Mouse (Mus musculus) hindbrain, embryonic 16.5 days (tissue): ENCODE data around the gene Ddx55. TPM values are rescaled to one million over a fixed set of nuclear protein-coding genes. Genes with fewer than 3 reads are reported as not detected.

Experiments used
- ATAC-seq: fragments of 200-750 bp; cut with Nextera tagmentation; 2 replicates; pipeline ENCODE4 v1.8.0; 2017; ENCODE audit warnings: moderate TSS enrichment, moderate library complexity
- H3K27ac ChIP-seq: fragments of 300-500 bp; sonication (generic); 2 replicates; pipeline ENCODE4 v1.5.1; 2014; ENCODE audit warnings: low read depth, mild to moderate bottlenecking, control low read depth, low read length, moderate library complexity
- H3K27me3 ChIP-seq: fragments of 300-500 bp; sonication (generic); replicated peaks from 2 replicates; pipeline ENCODE4 v1.6.1; 2014; ENCODE audit warnings: low read length; ENCODE audit not compliant: control insufficient read depth, insufficient read depth
- H3K36me3 ChIP-seq: fragments of 300-500 bp; sonication (generic); 2 replicates; pipeline ENCODE4 v1.6.1; 2014; ENCODE audit warnings: mild to moderate bottlenecking, low read length, moderate library complexity, mixed read lengths; ENCODE audit not compliant: control insufficient read depth, insufficient read depth
- H3K4me1 ChIP-seq: fragments of 300-500 bp; sonication (generic); 2 replicates; pipeline ENCODE4 v1.6.1; 2014; ENCODE audit warnings: low read depth, low read length; ENCODE audit not compliant: control insufficient read depth, insufficient read depth
- H3K4me2 ChIP-seq: fragments of 300-500 bp; sonication (generic); 2 replicates; pipeline ENCODE4 v1.6.1; 2014; ENCODE audit warnings: mild to moderate bottlenecking, low read length, control low read depth, moderate library complexity
- H3K4me3 ChIP-seq: fragments of 300-500 bp; sonication (generic); 2 replicates; pipeline ENCODE4 v1.5.1; 2014; ENCODE audit warnings: mild to moderate bottlenecking, low read length, control low read depth, moderate library complexity
- H3K9ac ChIP-seq: fragments of 300-500 bp; sonication (generic); 2 replicates; pipeline ENCODE4 v1.6.1; 2014; ENCODE audit warnings: low read depth, mild to moderate bottlenecking, control low read depth, low read length, moderate library complexity
- H3K9me3 ChIP-seq: fragments of 300-500 bp; sonication (generic); 2 replicates; pipeline ENCODE4 v1.6.1; 2014; ENCODE audit warnings: mild to moderate bottlenecking, low read length, moderate library complexity; ENCODE audit not compliant: control insufficient read depth
- WGBS: fragments of 180-500 bp; shearing (Covaris S2); extraction: QIAGEN DNeasy Blood & Tissue Kit; methylation state at CpG from one replicate; pipeline ENCODE4 v1.1.7; 2014; 5-methylcytosine and 5-hydroxymethylcytosine counted together
- polyA plus RNA-seq: library from polyadenylated mRNA; unstranded; fragments of >200 nt; fragmentation: Nextera tagmentation; extraction: Ambion mirVana; gene quantifications from 2 replicates; pipeline ENCODE4 v1.2.1, GENCODE M21; 2015

Gene Ddx55
- polyA plus RNA-seq, 1 experiment from 2014 or later: 25.1 TPM

DNA sequence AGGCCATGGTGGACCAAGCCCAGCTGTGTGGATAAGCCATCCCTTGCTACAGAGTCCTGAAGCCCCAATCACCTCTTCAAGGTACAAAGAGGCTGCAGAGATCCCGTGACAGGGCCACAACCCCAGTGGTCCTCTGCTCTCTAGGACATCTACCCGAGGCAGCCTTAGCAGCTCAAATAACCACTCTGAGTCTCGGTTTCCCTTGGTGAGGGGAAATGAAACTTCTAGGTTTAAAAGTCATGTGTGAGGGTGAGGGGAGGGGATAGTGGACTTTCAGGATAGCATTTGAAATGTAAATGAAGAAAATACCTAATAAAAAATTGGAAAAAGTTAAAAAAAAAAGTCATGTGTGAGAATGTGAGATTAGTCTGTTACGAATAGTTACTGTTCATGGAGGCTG, 31.1 kb upstream of the Ddx55 start:
- Histone ChIP-seq H3K9ac (no peak overlapping the region), H3K27ac (no peak overlapping the region), H3K4me1 (no peaks in the 10 kb centered on the region), H3K27me3 (no peaks in the 10 kb centered on the region), H3K4me3 (no peak overlapping the region), H3K9me3 (no peaks in the 10 kb centered on the region), H3K36me3 (0 out of 2 replicates have a peak, but pooled peaks cover 6% of the 10 kb centered on the region), H3K4me2 (no peak overlapping the region)
- no peak for ATAC-seq
- WGBS: 89% methylated on average over 4 of the region's 4 CpGs

DNA sequence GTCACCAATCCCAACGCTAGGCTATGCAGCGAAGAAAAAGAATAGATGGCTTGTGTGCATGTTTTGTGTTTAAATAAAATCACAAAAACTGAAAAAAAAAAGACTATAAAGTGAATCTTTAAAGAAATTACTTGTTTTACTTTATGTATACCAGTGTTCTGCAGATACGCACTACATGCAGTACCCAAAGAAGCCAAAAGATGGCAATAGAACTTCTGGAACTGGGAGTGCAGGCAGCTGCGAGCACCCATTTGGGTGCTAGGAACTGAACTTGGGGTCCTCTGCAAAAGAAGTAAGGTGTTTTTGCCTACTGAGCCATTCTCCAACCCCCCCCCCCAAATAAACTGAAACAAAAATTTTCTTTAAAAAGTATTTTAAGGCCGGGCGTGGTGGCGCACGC, 29.6 kb upstream of the Ddx55 start:
- H3K9ac ChIP-seq: no peak overlapping the region
- no peak overlapping the region for H3K27ac ChIP-seq
- WGBS: 95% methylated on average over 8 of the region's 8 CpGs
- no peak overlapping the region for H3K4me3 ChIP-seq
- H3K9me3 ChIP-seq: no peaks in the 10 kb centered on the region
- no peak overlapping the region for H3K4me2 ChIP-seq
- H3K4me1 ChIP-seq: no peaks in the 10 kb centered on the region
- no peaks in the 10 kb centered on the region for H3K27me3 ChIP-seq
- ATAC-seq: no peak
- 0 out of 2 replicates have a peak, but pooled peaks cover 6% of the 10 kb centered on the region for H3K36me3 ChIP-seq

DNA sequence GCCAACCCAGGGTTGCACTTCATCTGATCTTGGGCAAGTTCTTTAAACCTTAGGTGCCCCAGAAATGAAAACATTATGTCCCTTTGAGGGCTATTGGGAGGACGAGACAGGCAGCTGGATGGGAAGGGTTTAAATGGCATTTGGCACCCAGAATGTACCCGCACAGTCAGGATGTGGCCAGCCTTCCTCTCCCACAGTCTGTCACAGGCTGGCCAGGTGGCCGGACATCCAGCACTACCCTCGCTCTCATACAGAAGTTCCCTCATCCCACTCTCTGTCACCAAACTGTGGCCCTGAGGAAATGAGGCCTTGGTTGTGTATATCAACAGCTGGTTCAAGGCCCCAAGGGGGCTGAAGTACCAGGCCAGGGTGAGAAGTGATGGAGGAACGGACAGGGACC, 27.7 kb upstream of the Ddx55 start:
- Histone ChIP-seq H3K4me2 (no peak overlapping the region), H3K4me1 (peaks cover 18% of the 10 kb centered on the region), H3K9ac (no peak overlapping the region), H3K4me3 (no peak overlapping the region), H3K27ac (no peak overlapping the region), H3K27me3 (no peaks in the 10 kb centered on the region), H3K36me3 (0 out of 2 replicates have a peak, but pooled peaks cover 6% of the 10 kb centered on the region), H3K9me3 (no peaks in the 10 kb centered on the region)
- no peak for ATAC-seq
- WGBS: 96% methylated on average over 5 of the region's 5 CpGs

DNA sequence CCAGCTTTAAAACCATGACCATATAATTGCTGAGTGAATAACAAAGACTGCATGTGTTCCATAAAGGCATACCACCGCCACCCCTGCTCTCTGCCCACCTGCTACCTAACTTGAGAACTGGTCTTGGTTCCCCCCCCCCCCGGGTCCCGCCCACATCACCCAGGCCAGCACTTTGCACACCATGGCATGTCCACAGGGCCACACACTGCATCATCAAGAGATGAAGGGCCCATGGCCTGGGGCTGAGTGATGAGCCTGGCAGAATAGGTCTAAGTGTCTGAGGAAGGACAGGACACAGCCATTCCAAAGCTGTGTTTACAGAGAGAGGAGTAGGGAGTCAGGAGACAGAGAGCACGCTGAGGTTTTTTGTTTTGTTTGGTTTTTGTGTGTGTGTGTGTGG, 24.3 kb upstream of the Ddx55 start:
- Histone ChIP-seq H3K4me3 (peak overlapping the region; percentile 25; the same call in 1 of the 2 replicates), H3K9ac (peak overlapping the region; percentile 14), H3K27ac (no peak overlapping the region), H3K4me2 (peak overlapping the region; percentile 84), H3K27me3 (no peaks in the 10 kb centered on the region), H3K9me3 (no peaks in the 10 kb centered on the region), H3K36me3 (no peaks in the 10 kb centered on the region), H3K4me1 (peaks cover 24% of the 10 kb centered on the region)
- no peak for ATAC-seq
- 59% methylated on average over 4 of the region's 4 CpGs for WGBS

DNA sequence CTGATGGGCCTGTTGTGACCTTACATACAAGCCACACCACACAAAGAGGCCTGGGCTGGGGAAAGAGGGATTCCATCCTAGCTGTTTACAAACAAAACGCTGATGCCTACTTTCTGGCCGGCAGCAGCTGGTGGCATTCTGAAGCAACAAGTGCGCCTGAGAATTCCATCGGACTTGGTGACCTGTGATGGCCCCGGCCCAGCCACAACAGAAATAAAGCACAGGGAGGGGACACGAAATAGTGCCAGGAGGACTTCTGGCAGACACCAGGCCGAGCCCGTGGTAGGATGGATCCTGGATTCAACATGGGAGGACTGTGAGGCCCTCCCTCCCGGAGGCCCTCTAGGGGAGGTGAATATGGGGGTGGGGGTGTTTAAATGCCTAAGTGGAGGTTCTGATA, 23.9 kb upstream of the Ddx55 start:
- no peak for ATAC-seq

DNA sequence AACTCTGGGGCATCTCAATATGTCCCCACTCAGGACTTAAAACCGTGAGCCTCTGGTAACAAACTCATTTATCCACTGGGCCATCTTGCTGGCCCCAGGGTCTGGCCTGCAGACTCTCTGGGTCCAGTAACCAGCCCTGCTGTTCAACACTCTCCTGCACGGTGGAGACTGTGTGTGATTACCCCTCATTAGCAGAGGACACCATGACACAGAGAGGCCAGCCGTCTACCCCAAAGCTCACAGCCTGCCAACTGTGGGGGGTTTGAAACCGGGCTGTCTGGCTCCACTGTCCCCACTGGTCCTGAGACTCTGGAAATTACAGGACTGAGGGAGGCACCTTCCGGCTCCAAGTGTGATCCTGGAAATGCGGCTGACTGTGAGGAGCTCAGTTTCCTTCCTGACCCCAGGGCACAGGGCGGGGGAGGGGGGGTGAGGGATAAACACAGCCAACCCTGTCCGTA, 23.4 kb upstream of the Ddx55 start:
- Histone ChIP-seq H3K27me3 (no peaks in the 10 kb centered on the region), H3K4me1 (peaks cover 24% of the 10 kb centered on the region), H3K27ac (peak overlapping the region; percentile 23; the same call in 1 of the 2 replicates), H3K4me3 (peak overlapping the region; percentile 25), H3K9me3 (no peaks in the 10 kb centered on the region), H3K9ac (peak overlapping the region; percentile 14), H3K36me3 (no peaks in the 10 kb centered on the region), H3K4me2 (peak overlapping the region; percentile 84)
- 34% methylated on average over 8 of the region's 8 CpGs for WGBS
- no peak for ATAC-seq

More for the DNA sequence above, 23.9 kb upstream of the Ddx55 start:
- peak overlapping the region; percentile 84 for H3K4me2 ChIP-seq
- 29% methylated on average over 9 of the region's 9 CpGs for WGBS
- no peaks in the 10 kb centered on the region for H3K36me3 ChIP-seq
- H3K27ac ChIP-seq: 0 out of 2 replicates have a peak overlapping the region, but pooled peaks have one; percentile 23
- no peaks in the 10 kb centered on the region for H3K27me3 ChIP-seq
- no peaks in the 10 kb centered on the region for H3K9me3 ChIP-seq
- peak overlapping the region; percentile 14 for H3K9ac ChIP-seq
- H3K4me1 ChIP-seq: peaks cover 24% of the 10 kb centered on the region
- peak overlapping the region; percentile 25 for H3K4me3 ChIP-seq

DNA sequence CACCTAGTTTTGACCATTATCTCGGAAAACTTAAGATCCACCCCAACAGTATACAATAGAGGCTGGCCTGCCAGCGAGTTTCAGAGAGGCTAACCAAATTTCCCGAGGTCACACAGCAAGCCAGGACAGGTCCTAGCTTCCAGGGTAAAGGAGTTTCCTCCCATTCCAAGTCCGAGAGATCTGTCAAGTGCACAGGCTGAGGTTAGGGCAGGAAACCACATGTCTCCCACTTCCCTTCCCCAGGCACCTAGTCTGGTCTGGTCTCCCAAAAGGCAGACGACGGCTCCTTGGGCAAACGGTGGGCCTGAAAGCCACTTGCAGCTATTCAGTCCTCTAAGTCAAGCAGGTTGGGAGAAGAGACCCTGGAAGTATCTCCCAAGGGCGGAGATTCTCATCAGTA, 23.0 kb upstream of the Ddx55 start:
- no peaks in the 10 kb centered on the region for H3K9me3 ChIP-seq
- H3K27ac ChIP-seq: no peak overlapping the region
- peak overlapping the region; percentile 82 for H3K4me3 ChIP-seq
- 65% methylated on average over 8 of the region's 8 CpGs for whole genome bisulfite sequencing
- no peaks in the 10 kb centered on the region for H3K36me3 ChIP-seq
- H3K4me2 ChIP-seq: peak overlapping the region; percentile 84
- H3K4me1 ChIP-seq: peaks cover 24% of the 10 kb centered on the region
- no peak for ATAC-seq
- H3K9ac ChIP-seq: peak overlapping the region; percentile 84
- H3K27me3 ChIP-seq: no peaks in the 10 kb centered on the region

DNA sequence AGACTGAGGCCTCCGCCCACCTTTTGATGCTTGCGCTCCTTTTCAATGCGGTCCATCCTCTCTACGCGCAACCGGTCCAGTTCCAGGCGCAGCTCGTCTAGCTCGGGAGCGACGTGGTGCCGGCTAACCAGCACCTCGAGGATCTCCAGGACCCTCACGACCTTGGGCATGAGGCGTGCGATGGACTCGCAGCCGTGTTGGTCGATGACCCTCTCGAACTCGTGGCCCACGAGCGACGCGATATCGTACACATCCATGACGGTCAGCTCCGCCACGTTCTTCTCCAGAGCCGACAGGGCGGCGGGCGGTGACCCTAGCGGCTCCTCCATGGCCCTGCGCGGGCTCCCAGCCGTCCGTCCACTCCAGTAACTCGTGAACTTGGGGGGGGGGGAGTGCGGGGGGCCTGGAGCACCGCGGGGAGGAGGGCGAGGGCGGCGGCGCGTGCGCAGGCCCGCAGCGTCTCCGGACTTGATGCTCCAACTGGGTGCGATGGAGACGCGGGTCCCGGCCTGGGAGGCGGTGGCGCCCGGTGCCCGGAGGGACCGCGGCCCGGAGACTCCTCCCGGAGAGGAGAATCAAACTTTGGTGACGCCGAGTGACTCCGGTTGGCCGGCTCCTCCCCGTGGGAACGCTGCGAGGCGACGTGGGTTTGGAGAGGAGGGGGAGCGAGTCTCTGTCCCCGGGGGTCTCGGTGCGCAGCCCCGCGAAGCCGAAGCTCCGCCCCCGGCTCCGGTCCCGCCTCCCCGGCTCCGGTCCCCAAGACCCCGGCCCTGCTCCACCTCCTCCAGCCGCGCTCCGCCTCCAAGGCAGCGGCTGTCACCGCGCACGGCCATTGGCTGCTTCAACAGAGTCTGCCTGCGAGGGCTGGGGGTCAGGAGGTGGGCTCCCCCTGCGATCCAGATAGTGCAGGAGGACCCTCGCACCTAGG, 21.7 kb upstream of the Ddx55 start, which contains the start of gene Rilpl1:
Gene Rilpl1 (minus strand): TSS at position 737 of the 928 bp plus-strand sequence.
- under 1% methylated on average over 74 of the region's 96 CpGs for WGBS
- peak; percentile 93 for ATAC-seq
- peak within 1 kb of the TSS; percentile 84 for H3K4me2 ChIP-seq

DNA sequence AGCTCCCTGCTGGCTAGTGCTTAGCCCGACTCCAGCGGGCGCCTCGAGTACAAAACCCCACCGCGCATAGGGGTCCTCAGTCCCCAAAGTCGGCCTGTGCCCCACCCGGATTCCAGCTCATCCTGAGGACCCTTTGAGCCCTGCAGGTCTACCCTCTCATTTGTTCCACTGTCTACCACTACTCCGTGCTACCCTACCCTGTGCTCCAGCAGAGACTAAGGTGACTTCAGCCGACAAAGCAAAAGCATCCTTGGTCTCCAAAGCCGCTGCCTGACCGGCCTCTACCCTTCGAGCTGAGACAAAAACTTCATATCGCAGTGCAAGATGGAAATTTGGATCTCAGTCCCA, 21.1 kb upstream of the Ddx55 start:
- H3K4me1 ChIP-seq: peaks cover 24% of the 10 kb centered on the region
- H3K27me3 ChIP-seq: no peaks in the 10 kb centered on the region
- H3K4me3 ChIP-seq: peak overlapping the region; percentile 82
- H3K4me2 ChIP-seq: peak overlapping the region; percentile 84
- 13% methylated on average over 14 of the region's 14 CpGs for WGBS
- H3K27ac ChIP-seq: peak overlapping the region; percentile 86
- H3K9me3 ChIP-seq: no peaks in the 10 kb centered on the region
- H3K9ac ChIP-seq: peak overlapping the region; percentile 84
- no peak; the same call in 1 of the 2 replicates for ATAC-seq
- H3K36me3 ChIP-seq: no peaks in the 10 kb centered on the region

More for the DNA sequence above, 21.7 kb upstream of the Ddx55 start, which contains the start of gene Rilpl1:
- H3K36me3 ChIP-seq: no peaks in the 10 kb centered on the region
- peak within 1 kb of the TSS; percentile 84 for H3K9ac ChIP-seq
- H3K27ac ChIP-seq: peak within 1 kb of the TSS; percentile 86
- peak within 1 kb of the TSS; percentile 82 for H3K4me3 ChIP-seq
- no peaks in the 10 kb centered on the region for H3K27me3 ChIP-seq
- no peaks in the 10 kb centered on the region for H3K9me3 ChIP-seq
- peaks cover 24% of the 10 kb centered on the region for H3K4me1 ChIP-seq
